Comparison of ENCODE assay signal across 22 mouse cellular contexts in genomic region chr10:67328208-67328607, GRCm38 (mm10).
"Had no signal": no experiment of that assay in that cellular context is flagged by ENCODE, and none has a peak within 500 bp of the region (broad histone marks: within the 10 kb centered on the region; RNA-seq: fewer than 3 reads in every experiment).

No protein-coding gene starts in this region.

- H3K36me3 ChIP-seq: heart, embryonic 10.5 days; heart, embryonic 12.5 days; kidney, embryonic 15.5 days; limb, embryonic 13.5 days; limb, embryonic 15.5 days; liver, embryonic 12.5 days had no signal

- H3K4me1 ChIP-seq: heart, embryonic 10.5 days; heart, embryonic 12.5 days; kidney, embryonic 15.5 days; limb, embryonic 13.5 days; limb, embryonic 15.5 days; liver, embryonic 12.5 days had no signal

- DNase-seq: gastrocnemius, postnatal 14 days; gastrocnemius, postnatal 36 days; heart, adult 18-20 months; heart, postnatal 10 days; kidney, adult 11 months; kidney, adult 2 months; kidney, adult 9 months; kidney, postnatal 14 days; kidney, postnatal 36 days; layer of hippocampus, adult 9-11 months; layer of hippocampus, postnatal 36 days; left cerebral cortex, postnatal 4 days had no signal

- H3K9me3 ChIP-seq: heart, embryonic 10.5 days; heart, embryonic 12.5 days; kidney, embryonic 15.5 days; limb, embryonic 13.5 days; limb, embryonic 15.5 days; liver, embryonic 12.5 days had no signal

- H3K9ac ChIP-seq: heart, embryonic 12.5 days; kidney, embryonic 15.5 days; limb, embryonic 13.5 days; limb, embryonic 15.5 days; liver, embryonic 12.5 days; liver, embryonic 14.5 days had no signal

- H3K4me3 ChIP-seq: heart, embryonic 10.5 days; heart, embryonic 12.5 days; kidney, embryonic 15.5 days; limb, embryonic 13.5 days; limb, embryonic 15.5 days; liver, embryonic 12.5 days had no signal

- H3K4me2 ChIP-seq: heart, embryonic 12.5 days; kidney, embryonic 15.5 days; limb, embryonic 13.5 days; limb, embryonic 15.5 days; liver, embryonic 12.5 days had no signal

- H3K27me3 ChIP-seq: kidney, embryonic 15.5 days; limb, embryonic 13.5 days; limb, embryonic 15.5 days; liver, embryonic 12.5 days had no signal

- ATAC-seq: hindbrain, postnatal 0 days; intestine, embryonic 16.5 days; liver, embryonic 12.5 days had no signal

- H3K27ac ChIP-seq: heart, embryonic 10.5 days; hindbrain, postnatal 0 days; kidney, embryonic 15.5 days; kidney, postnatal 0 days; limb, embryonic 13.5 days; limb, embryonic 15.5 days; liver, embryonic 12.5 days; liver, embryonic 14.5 days had no signal
